Mouse (Mus musculus): ENCODE results near the gene Prkn. TPM values are rescaled to one million over a fixed set of nuclear protein-coding genes. Genes with fewer than 3 reads are reported as not detected.
A peak's percentile ranks its signal among the peaks of the same experiment; 100 is the strongest.

Prkn gene
- polyA plus RNA-seq, 1 experiment: 1.00 TPM

- Histone ChIP-seq H3K36me3 (replicated peaks; ENCODE audit: low read length) (peaks cover 3% of the 10 kb centered on the region), H3K9me3 (peaks cover 12% of the 10 kb centered on the region), H3K4me1 (peaks cover 27% of the 10 kb centered on the region), H3K27me3 (replicated peaks) (no peaks in the 10 kb centered on the region), H3K4me3 (replicated peaks) (no peak overlapping the region)
- TF ChIP-seq FLI1 (IDR thresholded peaks at IDR 0.05; ENCODE audit: low read length) (no peak), GATA1 (IDR thresholded peaks at IDR 0.05; ENCODE audit: borderline replicate concordance, low read length) (no peak)
These were observed 881.7 kb downstream of the Prkn start for GRCm38 (mm10) chr17:11721906-11722305.

GRCm38 (mm10) chr17:11722478-11722877 lies 882.3 kb downstream of the Prkn start:
- no peaks in the 10 kb centered on the region for H3K27me3 ChIP-seq (replicated peaks)

DNA sequence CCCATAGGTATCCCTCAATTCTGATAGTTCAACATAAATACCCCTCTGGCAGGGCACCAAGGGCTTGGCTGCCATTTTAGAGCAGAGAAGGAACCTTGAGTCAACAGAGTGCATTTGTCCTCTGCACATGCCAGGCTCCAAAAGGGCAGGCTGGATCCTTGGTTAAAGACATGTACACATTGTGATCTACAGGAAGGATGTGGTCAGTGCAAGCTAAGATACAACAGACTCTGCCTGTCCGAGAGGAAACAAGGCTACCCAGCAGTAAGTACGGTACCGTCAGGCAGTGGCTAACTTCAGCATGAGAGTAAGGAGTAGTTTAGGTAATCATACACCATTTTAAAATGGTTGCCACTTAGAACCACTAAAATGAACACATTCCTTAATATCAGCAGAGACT lies 884.0 kb downstream of the Prkn start:
- peak overlapping the region; percentile 77 for H3K4me3 ChIP-seq (replicated peaks)
- peaks cover 20% of the 10 kb centered on the region for H3K9me3 ChIP-seq
- H3K36me3 ChIP-seq (replicated peaks; ENCODE audit: low read length): peaks cover 3% of the 10 kb centered on the region
- peaks cover 27% of the 10 kb centered on the region for H3K4me1 ChIP-seq
- H3K27me3 ChIP-seq (replicated peaks): no peaks in the 10 kb centered on the region
- TF ChIP-seq GATA1 (IDR thresholded peaks at IDR 0.05; ENCODE audit: borderline replicate concordance, low read length) (no peak), FLI1 (IDR thresholded peaks at IDR 0.05; ENCODE audit: low read length) (no peak)

More at GRCm38 (mm10) chr17:11722478-11722877, 882.3 kb downstream of the Prkn start:
- peaks cover 27% of the 10 kb centered on the region for H3K4me1 ChIP-seq
- no peak for TF ChIP-seq FLI1 (IDR thresholded peaks at IDR 0.05; ENCODE audit: low read length)
- TF ChIP-seq GATA1 (IDR thresholded peaks at IDR 0.05; ENCODE audit: borderline replicate concordance, low read length): no peak
- H3K4me3 ChIP-seq (replicated peaks): no peak overlapping the region
- peaks cover 3% of the 10 kb centered on the region for H3K36me3 ChIP-seq (replicated peaks; ENCODE audit: low read length)
- H3K9me3 ChIP-seq: peaks cover 15% of the 10 kb centered on the region

GRCm38 (mm10) chr17:11727101-11727500 lies 886.9 kb downstream of the Prkn start:
- Histone ChIP-seq H3K36me3 (replicated peaks; ENCODE audit: low read length) (peaks cover 3% of the 10 kb centered on the region), H3K27me3 (replicated peaks) (no peaks in the 10 kb centered on the region), H3K9me3 (peaks cover 24% of the 10 kb centered on the region), H3K4me1 (peaks cover 24% of the 10 kb centered on the region), H3K4me3 (replicated peaks) (no peak overlapping the region)
- TF ChIP-seq FLI1 (IDR thresholded peaks at IDR 0.05; ENCODE audit: low read length) (no peak), GATA1 (IDR thresholded peaks at IDR 0.05; ENCODE audit: borderline replicate concordance, low read length) (no peak)

DNA sequence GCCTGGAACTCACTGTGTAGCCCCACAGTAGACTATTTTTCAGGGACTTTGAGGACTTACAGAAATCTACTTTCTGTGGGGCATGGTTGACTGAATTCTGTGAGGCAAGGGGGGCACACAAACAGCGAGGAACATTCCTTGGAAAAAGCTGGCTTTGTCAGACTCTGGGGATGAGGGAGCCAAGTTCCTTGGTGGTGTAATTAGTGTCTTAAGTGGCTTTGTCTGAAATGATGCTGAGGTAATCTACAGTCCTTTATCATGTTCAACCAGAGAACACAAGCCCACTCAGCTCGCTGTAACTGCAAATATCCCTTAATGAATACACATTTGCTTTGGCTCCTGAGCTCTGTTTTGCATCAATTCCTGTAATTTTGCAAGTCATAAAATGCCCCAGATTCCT lies 888.1 kb downstream of the Prkn start:
- peaks cover 18% of the 10 kb centered on the region for H3K4me1 ChIP-seq
- peaks cover 3% of the 10 kb centered on the region for H3K36me3 ChIP-seq (replicated peaks; ENCODE audit: low read length)
- TF ChIP-seq FLI1 (IDR thresholded peaks at IDR 0.05; ENCODE audit: low read length): no peak
- TF ChIP-seq GATA1 (IDR thresholded peaks at IDR 0.05; ENCODE audit: borderline replicate concordance, low read length): no peak
- H3K9me3 ChIP-seq: peaks cover 24% of the 10 kb centered on the region
- H3K27me3 ChIP-seq (replicated peaks): no peaks in the 10 kb centered on the region
- H3K4me3 ChIP-seq (replicated peaks): no peak overlapping the region

- Histone ChIP-seq H3K27me3 (replicated peaks) (no peaks in the 10 kb centered on the region), H3K4me3 (replicated peaks) (no peak overlapping the region), H3K36me3 (replicated peaks; ENCODE audit: low read length) (no peaks in the 10 kb centered on the region), H3K4me1 (peaks cover 9% of the 10 kb centered on the region), H3K9me3 (peaks cover 15% of the 10 kb centered on the region; the same call in 1 of the 2 replicates)
- TF ChIP-seq GATA1 (IDR thresholded peaks at IDR 0.05; ENCODE audit: borderline replicate concordance, low read length) (no peak), FLI1 (IDR thresholded peaks at IDR 0.05; ENCODE audit: low read length) (no peak)
These were observed 890.7 kb downstream of the Prkn start for GRCm38 (mm10) chr17:11730656-11731594.

DNA sequence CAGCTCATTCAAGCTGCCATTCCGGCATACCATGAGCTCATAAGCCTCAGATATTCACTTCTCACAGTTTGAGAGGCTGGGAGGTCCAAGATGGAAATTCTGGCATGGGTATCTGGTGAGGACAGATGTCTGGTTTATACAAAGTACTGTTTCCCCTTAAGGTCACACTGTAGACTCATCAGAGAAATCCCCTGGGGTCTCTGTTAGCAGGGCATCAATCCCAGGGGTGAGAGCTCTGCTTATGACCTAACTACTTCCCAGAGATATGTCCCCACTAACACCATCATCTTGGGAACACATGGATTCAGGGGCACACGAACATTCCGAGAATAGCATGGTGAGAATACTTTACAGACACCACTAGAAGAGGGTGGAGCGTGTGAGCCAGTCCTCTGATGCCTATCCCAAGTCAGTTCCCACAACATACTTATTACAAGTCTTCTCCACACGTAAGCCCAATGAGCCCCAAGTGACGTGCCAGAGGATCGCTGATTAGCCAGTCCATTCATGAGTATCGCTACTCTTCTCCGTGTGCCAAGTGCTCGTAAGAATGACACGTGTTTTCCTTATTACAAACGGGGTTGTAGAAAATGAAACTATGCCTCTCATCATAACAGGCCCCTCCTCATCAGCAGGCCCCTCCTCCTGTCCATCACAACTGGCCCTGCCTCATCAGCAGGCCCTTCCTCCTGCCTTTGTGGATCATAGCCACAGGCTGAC lies 895.1 kb downstream of the Prkn start:
- Histone ChIP-seq H3K36me3 (replicated peaks; ENCODE audit: low read length) (no peaks in the 10 kb centered on the region), H3K27me3 (replicated peaks) (no peaks in the 10 kb centered on the region), H3K9me3 (peaks cover 3% of the 10 kb centered on the region; the same call in 1 of the 2 replicates), H3K4me3 (replicated peaks) (peak overlapping the region; percentile 44), H3K4me1 (peaks cover 9% of the 10 kb centered on the region)
- TF ChIP-seq GATA1 (IDR thresholded peaks at IDR 0.05; ENCODE audit: borderline replicate concordance, low read length) (no peak), FLI1 (IDR thresholded peaks at IDR 0.05; ENCODE audit: low read length) (no peak)

- H3K4me1 ChIP-seq: peaks cover 9% of the 10 kb centered on the region
- peaks cover 3% of the 10 kb centered on the region; the same call in 1 of the 2 replicates for H3K9me3 ChIP-seq
- TF ChIP-seq GATA1 (IDR thresholded peaks at IDR 0.05; ENCODE audit: borderline replicate concordance, low read length) (no peak), FLI1 (IDR thresholded peaks at IDR 0.05; ENCODE audit: low read length) (no peak)
- H3K36me3 ChIP-seq (replicated peaks; ENCODE audit: low read length): no peaks in the 10 kb centered on the region
- H3K4me3 ChIP-seq (replicated peaks): no peak overlapping the region
- H3K27me3 ChIP-seq (replicated peaks): no peaks in the 10 kb centered on the region
These were observed 896.3 kb downstream of the Prkn start for GRCm38 (mm10) chr17:11736531-11736930.

- no peaks in the 10 kb centered on the region for H3K27me3 ChIP-seq (replicated peaks)
- H3K4me1 ChIP-seq: peaks cover 9% of the 10 kb centered on the region
- peaks cover 6% of the 10 kb centered on the region; the same call in 1 of the 2 replicates for H3K9me3 ChIP-seq
- no peak overlapping the region for H3K4me3 ChIP-seq (replicated peaks)
- H3K36me3 ChIP-seq (replicated peaks; ENCODE audit: low read length): no peaks in the 10 kb centered on the region
- TF ChIP-seq FLI1 (IDR thresholded peaks at IDR 0.05; ENCODE audit: low read length) (no peak), GATA1 (IDR thresholded peaks at IDR 0.05; ENCODE audit: borderline replicate concordance, low read length) (no peak)
These were observed 897.7 kb downstream of the Prkn start for GRCm38 (mm10) chr17:11737905-11738304.
